Mouse (Mus musculus) limb, embryonic 13.5 days (tissue): ENCODE results near the gene E2f8. TPM values are rescaled to one million over a fixed set of nuclear protein-coding genes. Genes with fewer than 3 reads are reported as not detected.

ENCODE experiments used
- ATAC-seq: fragments of 200-750 bp; cut with Nextera tagmentation; 2 replicates; pipeline ENCODE4 v1.8.0; 2017; ENCODE audit warnings: low read depth, moderate number of reproducible peaks, moderate TSS enrichment; ENCODE audit not compliant: low FRiP score
- H3K27ac ChIP-seq: fragments of 300-500 bp; sonication (generic); 2 replicates; pipeline ENCODE4 v1.5.1; 2015; ENCODE audit warnings: inconsistent platforms, mild to moderate bottlenecking, moderate library complexity
- H3K27me3 ChIP-seq: fragments of 300-500 bp; sonication (generic); 2 replicates; pipeline ENCODE4 v1.6.1; 2015; ENCODE audit warnings: mild to moderate bottlenecking, inconsistent platforms
- H3K36me3 ChIP-seq: fragments of 300-500 bp; sonication (generic); 2 replicates; pipeline ENCODE4 v1.6.1; 2015; ENCODE audit warnings: inconsistent platforms, mild to moderate bottlenecking, moderate library complexity
- H3K4me1 ChIP-seq: fragments of 300-500 bp; sonication (generic); 2 replicates; pipeline ENCODE4 v1.6.1; 2015; ENCODE audit warnings: inconsistent platforms
- H3K4me2 ChIP-seq: fragments of 300-500 bp; sonication (generic); replicated peaks from 2 replicates; pipeline ENCODE4 v1.6.1; 2015; ENCODE audit warnings: inconsistent platforms, mild to moderate bottlenecking, moderate library complexity
- H3K4me3 ChIP-seq: fragments of 300-500 bp; sonication (generic); 2 replicates; pipeline ENCODE4 v1.5.1; 2015; ENCODE audit warnings: moderate library complexity, mild to moderate bottlenecking, inconsistent platforms
- H3K9ac ChIP-seq: fragments of 300-500 bp; sonication (generic); 2 replicates; pipeline ENCODE4 v1.6.1; 2015; ENCODE audit warnings: mild to moderate bottlenecking, inconsistent platforms
- H3K9me3 ChIP-seq: fragments of 300-500 bp; sonication (generic); 2 replicates; pipeline ENCODE4 v1.6.1; 2016; ENCODE audit warnings: inconsistent platforms
- WGBS: fragments of 180-500 bp; shearing (Covaris S2); methylation state at CpG from one replicate; pipeline ENCODE4 v1.1.7; 2015; 5-methylcytosine and 5-hydroxymethylcytosine counted together
- polyA plus RNA-seq: library from polyadenylated mRNA; unstranded; fragments of >200 nt; fragmentation: Nextera tagmentation; extraction: Ambion mirVana; gene quantifications from 2 replicates; pipeline ENCODE4 v1.2.1, GENCODE M21; 2015

Gene E2f8
- polyA plus RNA-seq, 1 experiment from 2014 or later, result 17.2 TPM

DNA sequence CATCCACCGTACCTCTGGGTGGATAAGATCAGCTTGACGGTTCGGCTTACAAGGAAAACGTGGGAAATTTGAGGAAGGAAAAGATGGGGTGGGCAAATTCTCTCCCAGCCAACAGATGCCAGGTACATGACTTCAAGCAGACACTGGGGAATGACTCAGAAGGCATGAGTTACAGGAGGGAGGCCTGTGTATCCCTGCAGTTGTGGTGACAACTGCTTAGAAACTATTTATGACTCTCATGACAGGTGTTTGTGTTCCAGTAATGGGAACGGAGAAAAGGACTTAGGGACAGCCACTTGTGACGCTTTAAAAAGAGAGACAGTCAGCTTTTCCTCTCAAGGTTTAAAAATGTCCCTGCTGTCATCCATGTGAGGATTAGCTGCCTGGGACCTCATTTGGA, 11.3 kb downstream of the E2f8 start:
- no peak for ATAC-seq
- Histone ChIP-seq H3K4me3 (no peak overlapping the region), H3K9ac (no peak overlapping the region), H3K9me3 (no peaks in the 10 kb centered on the region), H3K36me3 (peaks cover 96% of the 10 kb centered on the region), H3K27ac (no peak overlapping the region), H3K4me2 (no peak overlapping the region), H3K27me3 (no peaks in the 10 kb centered on the region), H3K4me1 (no peaks in the 10 kb centered on the region)
- 76% methylated on average over 6 of the region's 6 CpGs for WGBS

DNA sequence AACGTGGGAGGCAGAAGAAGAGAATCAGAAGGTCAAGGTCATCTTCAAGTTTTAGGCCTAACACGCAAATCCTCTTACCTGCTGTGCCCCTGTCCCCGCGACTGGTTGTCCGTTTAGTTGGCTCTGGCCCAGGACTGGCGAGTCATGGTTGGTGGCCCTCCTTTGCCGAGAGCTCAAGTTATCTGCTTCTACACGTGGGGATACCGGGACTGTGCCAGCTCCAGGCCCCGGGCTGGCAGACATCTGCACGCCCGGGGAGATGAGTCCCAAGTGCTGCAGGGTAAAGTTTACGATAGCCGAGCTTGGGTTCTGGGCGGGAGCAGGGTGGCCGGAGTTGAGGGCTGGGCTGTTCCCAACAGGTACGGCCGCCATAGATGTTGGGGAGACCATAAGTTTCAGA, 13.8 kb downstream of the E2f8 start:
- Histone ChIP-seq H3K4me3 (no peak overlapping the region), H3K4me1 (no peaks in the 10 kb centered on the region), H3K9me3 (no peaks in the 10 kb centered on the region), H3K4me2 (no peak overlapping the region), H3K36me3 (peaks cover 72% of the 10 kb centered on the region), H3K27me3 (no peaks in the 10 kb centered on the region), H3K27ac (no peak overlapping the region), H3K9ac (no peak overlapping the region)
- no peak for ATAC-seq
- WGBS, result 93% methylated on average over 18 of the region's 18 CpGs

DNA sequence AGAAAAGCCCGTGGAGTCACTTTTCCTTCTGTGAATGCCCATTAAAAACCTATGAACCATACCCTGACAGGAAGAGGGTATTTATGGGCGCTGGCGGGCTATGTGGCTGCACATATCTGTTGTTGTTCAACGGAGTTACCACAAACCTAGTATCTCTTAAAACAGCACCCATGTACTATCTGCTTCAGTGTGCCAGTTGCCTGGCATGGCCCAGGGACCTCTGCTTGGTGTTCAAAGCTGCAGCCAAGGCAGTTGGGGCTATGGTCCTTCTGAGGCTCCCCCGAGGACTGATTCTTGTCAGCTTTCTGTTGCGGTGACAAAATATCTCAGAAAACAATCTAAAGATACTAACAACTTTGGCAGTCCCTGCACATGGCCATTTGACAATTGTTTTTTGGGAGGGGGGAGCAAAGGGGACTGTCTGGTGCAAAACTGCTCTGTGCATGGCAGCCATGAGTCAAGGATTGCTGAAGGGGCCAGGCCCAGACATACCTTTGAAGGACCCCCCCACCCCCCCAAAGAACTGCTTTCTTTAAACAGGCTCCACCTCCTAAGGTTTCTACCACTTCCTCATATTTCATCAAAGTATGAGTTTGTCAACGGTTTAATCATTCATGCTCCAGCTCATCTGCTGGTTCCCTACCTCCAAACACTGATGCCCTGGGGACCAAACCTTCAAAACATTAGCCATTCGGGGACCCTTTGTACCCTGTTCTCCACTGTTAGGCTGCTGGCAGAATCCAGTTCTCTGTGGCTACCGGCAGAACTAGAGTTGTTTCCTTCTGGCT, 16.5 kb downstream of the E2f8 start:
- 89% methylated on average over 9 of the region's 9 CpGs for WGBS
- Histone ChIP-seq H3K9me3 (no peaks in the 10 kb centered on the region), H3K4me3 (no peak overlapping the region), H3K27ac (no peak overlapping the region), H3K9ac (no peak overlapping the region), H3K4me1 (no peaks in the 10 kb centered on the region), H3K27me3 (no peaks in the 10 kb centered on the region), H3K4me2 (no peak overlapping the region), H3K36me3 (peaks cover 45% of the 10 kb centered on the region)
- ATAC-seq, result no peak

DNA sequence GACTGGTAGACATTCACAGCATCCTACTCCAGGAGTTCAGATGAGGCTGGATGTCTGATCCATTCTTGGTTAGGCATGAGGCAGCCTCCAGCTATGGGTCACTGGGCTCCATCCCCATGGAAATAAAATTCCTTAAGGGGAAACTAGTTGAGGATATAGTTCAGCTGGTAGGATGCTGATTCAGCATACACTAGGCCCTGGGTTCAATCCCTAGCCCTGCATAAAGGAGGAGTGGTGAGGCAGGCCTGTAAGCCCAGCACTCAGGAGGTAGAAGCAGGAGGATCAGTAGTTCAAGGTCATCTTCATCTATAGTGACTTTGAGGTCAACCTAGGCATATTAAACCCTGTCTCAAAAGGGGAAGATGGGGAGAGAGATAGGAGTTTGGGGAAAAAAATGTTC, 17.2 kb downstream of the E2f8 start:
- Histone ChIP-seq H3K4me3 (no peak overlapping the region), H3K9me3 (no peaks in the 10 kb centered on the region), H3K4me2 (no peak overlapping the region), H3K9ac (no peak overlapping the region), H3K27ac (no peak overlapping the region), H3K36me3 (peaks cover 39% of the 10 kb centered on the region), H3K27me3 (no peaks in the 10 kb centered on the region), H3K4me1 (no peaks in the 10 kb centered on the region)
- ATAC-seq, result no peak

DNA sequence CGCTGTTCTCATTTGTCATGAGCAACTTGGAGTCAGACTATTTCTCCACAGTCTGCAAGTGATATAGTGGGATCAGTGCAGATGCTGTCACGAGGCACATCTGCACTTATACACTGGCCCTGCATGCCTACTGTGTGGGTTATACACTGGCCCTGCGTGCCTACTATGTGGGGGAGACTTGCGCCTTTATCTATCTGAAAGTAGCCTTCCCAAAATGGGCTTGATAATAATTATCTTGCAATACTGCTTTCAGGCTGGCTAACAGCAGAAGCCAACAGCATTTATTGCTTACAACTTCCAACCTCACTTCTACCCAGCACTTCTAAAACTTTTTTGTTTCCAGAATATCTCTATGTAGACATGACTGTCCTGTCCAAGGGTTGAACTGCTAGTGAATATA, 19.6 kb downstream of the E2f8 start:
- Histone ChIP-seq H3K27ac (no peak overlapping the region), H3K4me2 (no peak overlapping the region), H3K27me3 (no peaks in the 10 kb centered on the region), H3K9me3 (no peaks in the 10 kb centered on the region), H3K9ac (no peak overlapping the region), H3K4me3 (no peak overlapping the region), H3K36me3 (peaks cover 16% of the 10 kb centered on the region), H3K4me1 (no peaks in the 10 kb centered on the region)
- no peak for ATAC-seq
- 90% methylated on average over 4 of the region's 4 CpGs for WGBS

DNA sequence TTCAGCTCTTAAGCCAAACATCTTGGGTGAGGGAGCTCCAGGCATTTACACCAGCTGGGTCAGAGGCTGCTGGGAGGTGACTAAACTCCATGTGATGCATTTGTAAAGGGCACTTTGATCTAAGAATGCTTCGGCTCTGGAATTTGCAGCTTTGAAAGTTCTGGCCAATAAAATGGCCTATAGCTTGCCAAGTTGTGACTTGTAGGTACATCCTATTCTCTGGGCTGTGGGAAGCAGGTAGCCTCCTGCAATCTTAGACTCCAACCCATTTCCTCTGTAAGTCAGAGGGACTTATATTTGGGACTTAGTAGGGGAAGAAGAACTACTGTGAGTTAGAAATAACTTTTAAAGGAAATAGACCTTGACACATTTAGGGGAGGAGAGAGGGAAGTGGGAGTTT, 20.4 kb downstream of the E2f8 start:
- ATAC-seq, result no peak
- 8% methylated on average over 1 of the region's 1 CpGs for WGBS

DNA sequence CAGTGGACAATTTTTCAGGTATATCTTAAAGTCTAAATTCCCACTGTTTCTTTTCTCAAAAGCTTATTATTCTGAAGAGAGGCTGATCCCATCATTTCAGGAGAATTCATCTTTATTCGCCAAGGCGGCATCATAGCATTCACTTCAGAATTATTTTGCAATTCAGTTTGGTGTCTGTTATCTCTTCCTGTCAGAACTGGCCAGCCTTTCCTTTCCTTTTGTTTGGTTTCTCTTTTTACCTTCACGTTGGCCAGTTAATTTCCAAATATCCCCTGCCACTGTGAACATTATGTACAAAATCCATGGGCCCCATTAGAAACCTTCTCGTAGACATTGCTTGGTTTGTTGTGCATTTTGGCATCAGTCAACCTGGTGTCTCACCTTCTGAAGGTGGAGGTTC, 22.0 kb downstream of the E2f8 start:
- no peak overlapping the region for H3K4me3 ChIP-seq
- no peaks in the 10 kb centered on the region for H3K36me3 ChIP-seq
- WGBS, result 90% methylated on average over 4 of the region's 4 CpGs
- no peak for ATAC-seq
- no peak overlapping the region for H3K27ac ChIP-seq
- H3K27me3 ChIP-seq, result no peaks in the 10 kb centered on the region
- H3K4me1 ChIP-seq, result no peaks in the 10 kb centered on the region
- H3K9me3 ChIP-seq, result no peaks in the 10 kb centered on the region
- no peak overlapping the region for H3K9ac ChIP-seq
- no peak overlapping the region for H3K4me2 ChIP-seq

More for the DNA sequence above, 20.4 kb downstream of the E2f8 start:
- H3K27me3 ChIP-seq, result no peaks in the 10 kb centered on the region
- H3K4me2 ChIP-seq, result no peak overlapping the region
- H3K9me3 ChIP-seq, result no peaks in the 10 kb centered on the region
- H3K4me1 ChIP-seq, result no peaks in the 10 kb centered on the region
- no peak overlapping the region for H3K9ac ChIP-seq
- H3K27ac ChIP-seq, result no peak overlapping the region
- peaks cover 9% of the 10 kb centered on the region for H3K36me3 ChIP-seq
- H3K4me3 ChIP-seq, result no peak overlapping the region

DNA sequence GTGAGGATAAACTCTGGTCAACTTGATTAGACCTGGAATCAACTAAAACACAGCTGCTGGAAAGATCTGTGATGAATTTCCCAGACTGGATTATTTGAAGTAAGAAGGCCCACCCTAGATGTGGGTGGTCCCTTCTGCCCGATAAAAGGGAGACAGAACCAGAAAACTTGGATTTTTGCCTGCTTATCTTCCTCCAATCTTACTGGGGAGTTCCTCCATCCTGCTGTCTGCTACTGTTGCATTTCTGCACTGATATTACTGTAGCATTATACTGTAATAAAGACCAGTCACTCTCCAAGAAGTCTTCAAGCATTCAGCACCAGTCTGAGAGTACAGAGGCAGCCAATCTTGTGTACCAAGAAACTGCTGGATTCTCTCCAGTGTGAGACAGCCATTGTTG, 23.1 kb downstream of the E2f8 start:
- H3K27me3 ChIP-seq, result no peaks in the 10 kb centered on the region
- ATAC-seq, result no peak
- no peak overlapping the region for H3K27ac ChIP-seq
- H3K4me1 ChIP-seq, result no peaks in the 10 kb centered on the region
- no peak overlapping the region for H3K9ac ChIP-seq
- no peaks in the 10 kb centered on the region for H3K36me3 ChIP-seq
- H3K4me3 ChIP-seq, result no peak overlapping the region
- 84% methylated on average over 1 of the region's 1 CpGs for WGBS
- H3K9me3 ChIP-seq, result no peaks in the 10 kb centered on the region
- H3K4me2 ChIP-seq, result no peak overlapping the region

DNA sequence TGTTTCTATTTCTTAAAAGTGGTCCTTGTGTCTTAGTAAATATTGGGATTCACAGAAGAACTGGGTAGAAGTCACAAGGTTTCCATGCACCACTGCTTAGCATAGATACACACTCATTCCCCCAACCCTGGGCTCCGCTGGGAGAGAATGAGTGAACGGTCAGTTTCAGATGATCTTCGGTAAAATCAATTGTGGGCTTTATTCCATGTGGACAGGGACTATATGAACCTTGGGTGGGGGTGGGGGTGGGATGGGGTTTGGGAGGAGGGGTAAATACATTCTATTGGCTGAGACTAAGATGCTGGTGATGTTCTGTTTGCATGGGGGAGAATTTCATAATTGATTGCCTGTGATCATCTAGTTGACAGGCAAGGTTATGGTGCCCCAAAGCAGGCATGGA, 25.9 kb downstream of the E2f8 start:
- Histone ChIP-seq H3K4me3 (no peak overlapping the region), H3K27ac (no peak overlapping the region), H3K27me3 (no peaks in the 10 kb centered on the region), H3K9me3 (no peaks in the 10 kb centered on the region), H3K36me3 (no peaks in the 10 kb centered on the region), H3K9ac (no peak overlapping the region), H3K4me1 (no peaks in the 10 kb centered on the region), H3K4me2 (no peak overlapping the region)
- 93% methylated on average over 3 of the region's 3 CpGs for WGBS
- no peak for ATAC-seq

DNA sequence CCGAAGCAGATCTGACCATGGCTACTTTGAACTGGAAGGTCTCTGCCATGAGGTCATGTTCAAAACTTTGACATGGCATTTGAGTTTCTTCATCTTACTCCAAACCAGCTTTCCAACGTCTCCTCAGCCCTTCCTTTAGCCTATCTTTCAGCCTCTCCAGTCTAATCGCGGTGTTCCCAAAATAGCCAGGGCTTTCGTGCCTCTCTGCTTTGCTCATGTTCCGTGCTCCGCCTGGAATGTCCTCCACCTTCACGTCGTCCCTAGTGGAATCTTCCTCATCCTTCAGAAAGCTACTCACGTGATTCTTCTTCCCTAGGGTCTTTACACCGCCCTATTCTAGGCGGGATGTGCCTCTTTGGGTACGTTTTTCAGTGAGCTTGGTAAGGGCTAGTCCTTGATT, 27.9 kb downstream of the E2f8 start:
- H3K36me3 ChIP-seq, result no peaks in the 10 kb centered on the region
- ATAC-seq, result no peak
- H3K27me3 ChIP-seq, result no peaks in the 10 kb centered on the region
- H3K9ac ChIP-seq, result no peak overlapping the region
- H3K9me3 ChIP-seq, result no peaks in the 10 kb centered on the region
- no peak overlapping the region for H3K27ac ChIP-seq
- no peak overlapping the region for H3K4me3 ChIP-seq
- no peak overlapping the region for H3K4me2 ChIP-seq
- no peaks in the 10 kb centered on the region for H3K4me1 ChIP-seq
- 85% methylated on average over 13 of the region's 13 CpGs for WGBS

DNA sequence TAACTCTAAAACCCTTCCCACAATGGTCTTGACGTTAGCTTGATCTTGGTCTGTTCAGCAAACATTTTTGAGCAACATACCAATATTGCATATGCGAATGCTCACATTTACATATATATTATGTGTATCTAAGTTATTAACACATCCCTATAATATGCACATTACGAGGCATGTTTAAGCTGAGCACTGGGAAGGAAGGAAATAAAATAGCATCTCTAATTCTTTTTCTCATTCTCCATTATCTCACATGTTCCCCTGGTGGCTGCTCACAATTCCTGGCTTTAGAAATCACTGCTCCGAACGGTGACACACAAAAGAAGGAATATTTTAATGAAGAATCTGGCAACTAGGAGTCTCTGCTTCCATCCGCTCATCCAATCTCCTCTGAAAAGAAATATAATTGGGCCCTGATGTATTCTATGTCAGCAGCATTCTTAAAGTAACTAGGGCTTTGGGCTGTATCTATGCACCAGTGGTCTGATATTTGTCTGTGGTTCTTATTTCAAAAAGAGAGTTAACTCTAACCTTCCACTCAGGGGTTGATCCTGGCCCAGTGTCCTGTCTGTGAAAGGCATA, 29.8 kb downstream of the E2f8 start:
- Histone ChIP-seq H3K27ac (no peak overlapping the region), H3K9ac (no peak overlapping the region), H3K27me3 (no peaks in the 10 kb centered on the region), H3K4me2 (no peak overlapping the region), H3K4me1 (0 out of 2 replicates have a peak, but pooled peaks cover 4% of the 10 kb centered on the region), H3K9me3 (no peaks in the 10 kb centered on the region), H3K4me3 (no peak overlapping the region), H3K36me3 (no peaks in the 10 kb centered on the region)
- no peak for ATAC-seq
- WGBS, result 83% methylated on average over 6 of the region's 6 CpGs

DNA sequence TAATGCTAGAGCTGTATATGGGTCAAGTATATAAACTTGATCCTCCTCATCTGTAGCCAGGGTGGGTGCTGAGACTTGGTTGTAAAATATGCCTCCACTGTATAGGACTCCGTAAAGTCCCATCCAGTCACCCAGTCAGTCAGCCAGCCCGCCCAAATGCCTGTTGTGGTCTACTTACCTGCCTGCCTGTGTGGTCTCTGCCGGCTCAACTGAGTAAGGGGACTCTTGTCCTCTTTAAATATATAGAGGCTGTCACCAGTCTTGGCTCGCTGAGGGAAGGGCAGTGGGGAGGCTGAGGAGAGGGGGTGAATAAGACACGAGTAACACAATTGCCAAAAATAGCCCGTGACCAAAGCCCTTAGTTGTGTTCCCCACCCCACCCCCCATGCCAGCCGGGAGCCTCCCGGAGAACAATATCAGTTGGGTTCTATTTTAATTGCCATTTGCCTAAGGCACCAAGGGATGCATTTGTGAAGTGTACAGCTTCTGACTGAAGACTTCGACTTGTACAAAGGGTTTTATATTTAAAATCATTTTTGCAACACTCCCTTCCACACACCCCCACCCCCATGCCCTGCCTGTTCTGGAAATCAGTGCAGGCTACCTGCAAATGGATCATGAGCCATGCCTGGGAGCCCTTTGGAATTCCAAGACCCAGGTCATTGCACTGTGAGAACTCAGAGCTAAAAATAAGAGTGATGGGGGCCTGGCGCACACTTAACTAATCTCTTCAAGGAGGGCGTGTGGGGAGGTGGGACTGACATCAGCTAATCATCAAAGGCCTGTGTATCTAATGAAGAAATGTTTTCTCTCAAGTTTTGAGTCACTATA, 33.4 kb downstream of the E2f8 start, which contains the start of gene Csrp3:
Gene Csrp3 (minus strand): TSS at position 214 of the 831 bp plus-strand sequence.
- no peak within 1 kb of the TSS for H3K27ac ChIP-seq
- no peaks in the 10 kb centered on the region for H3K9me3 ChIP-seq
- H3K36me3 ChIP-seq, result no peaks in the 10 kb centered on the region
- H3K27me3 ChIP-seq, result no peaks in the 10 kb centered on the region
- no peak; the same call in 1 of the 2 replicates for ATAC-seq
- no peak within 1 kb of the TSS for H3K9ac ChIP-seq
- no peak within 1 kb of the TSS for H3K4me3 ChIP-seq
- H3K4me2 ChIP-seq, result no peak within 1 kb of the TSS
- 48% methylated on average over 11 of the region's 11 CpGs for WGBS
- H3K4me1 ChIP-seq, result peaks cover 14% of the 10 kb centered on the region
